Mouse (Mus musculus) embryonic facial prominence, embryonic 11.5 days (tissue): ENCODE data around the gene Anln. TPM values are rescaled to one million over a fixed set of nuclear protein-coding genes. Genes with fewer than 3 reads are reported as not detected.

Experiments used
- ATAC-seq: fragments of 200-750 bp; cut with Nextera tagmentation; replicated peaks from 2 replicates; pipeline ENCODE4 v1.8.0; 2017; ENCODE audit warnings: low read depth; ENCODE audit not compliant: insufficient number of reproducible peaks, low FRiP score, low TSS enrichment
- DNase-seq: peaks from one replicate; pipeline ENCODE4 v3.0.0-alpha.2; 2015; ENCODE audit warnings: low spot score
- H3K27ac ChIP-seq: fragments of 300-500 bp; sonication (generic); replicated peaks from 2 replicates; pipeline ENCODE4 v1.5.1; 2014; ENCODE audit warnings: mild to moderate bottlenecking, low read depth, low read length, control low read depth
- H3K27me3 ChIP-seq: fragments of 300-500 bp; sonication (generic); 2 replicates; pipeline ENCODE4 v1.6.1; 2014; ENCODE audit warnings: mild to moderate bottlenecking, low read length, moderate library complexity, mixed read lengths; ENCODE audit not compliant: control insufficient read depth, insufficient read depth
- H3K36me3 ChIP-seq: fragments of 300-500 bp; sonication (generic); replicated peaks from 2 replicates; pipeline ENCODE4 v1.6.1; 2014; ENCODE audit warnings: low read depth, mild to moderate bottlenecking, low read length, moderate library complexity, mixed read lengths; ENCODE audit not compliant: control insufficient read depth, insufficient read depth
- H3K4me1 ChIP-seq: fragments of 300-500 bp; sonication (generic); 2 replicates; pipeline ENCODE4 v1.6.1; 2014; ENCODE audit warnings: low read length, mixed read lengths; ENCODE audit not compliant: control insufficient read depth, insufficient read depth
- H3K4me2 ChIP-seq: fragments of 300-500 bp; sonication (generic); 2 replicates; pipeline ENCODE4 v1.6.1; 2014; ENCODE audit warnings: low read depth, mild to moderate bottlenecking, control low read depth, low read length, moderate library complexity
- H3K4me3 ChIP-seq: fragments of 300-500 bp; sonication (generic); 2 replicates; pipeline ENCODE4 v1.5.1; 2014; ENCODE audit warnings: low read depth, low read length, control low read depth
- H3K9ac ChIP-seq: fragments of 300-500 bp; sonication (generic); replicated peaks from 2 replicates; pipeline ENCODE4 v1.6.1; 2014; ENCODE audit warnings: mild to moderate bottlenecking, control low read depth, low read length
- H3K9me3 ChIP-seq: fragments of 300-500 bp; sonication (generic); replicated peaks from 2 replicates; pipeline ENCODE4 v1.6.1; 2016; ENCODE audit warnings: mild to moderate bottlenecking, low read length, inconsistent platforms, mixed read lengths; ENCODE audit not compliant: control insufficient read depth
- WGBS: fragments of 180-500 bp; shearing (Covaris S2); extraction: QIAGEN DNeasy Blood & Tissue Kit; methylation state at CpG from one replicate; pipeline ENCODE4 v1.1.7; 2014; 5-methylcytosine and 5-hydroxymethylcytosine counted together
- polyA plus RNA-seq: library from polyadenylated mRNA; unstranded; fragments of >200 nt; fragmentation: Nextera tagmentation; extraction: Ambion mirVana; gene quantifications from 2 replicates; pipeline ENCODE4 v1.2.1, GENCODE M21; 2014

Anln gene
- polyA plus RNA-seq, 1 experiment from 2014 or later, result 63.4 TPM

- WGBS, result 92% methylated on average over 4 of the region's 4 CpGs
- Histone ChIP-seq H3K9ac (no peak overlapping the region), H3K9me3 (no peaks in the 10 kb centered on the region), H3K27me3 (no peaks in the 10 kb centered on the region), H3K4me1 (no peaks in the 10 kb centered on the region), H3K4me2 (no peak overlapping the region), H3K36me3 (peaks cover 23% of the 10 kb centered on the region), H3K4me3 (no peak overlapping the region), H3K27ac (no peak overlapping the region)
- ATAC-seq, result no peak
- DNase-seq, result no peak
Measured at GRCm38 (mm10) chr9:22372760-22373159, 16.2 kb downstream of the Anln start.

GRCm38 (mm10) chr9:22368030-22368429, 21.0 kb downstream of the Anln start:
- Histone ChIP-seq H3K4me3 (no peak overlapping the region), H3K4me1 (no peaks in the 10 kb centered on the region), H3K36me3 (peaks cover 20% of the 10 kb centered on the region), H3K9ac (no peak overlapping the region), H3K4me2 (no peak overlapping the region), H3K27me3 (no peaks in the 10 kb centered on the region), H3K27ac (no peak overlapping the region), H3K9me3 (no peaks in the 10 kb centered on the region)
- DNase-seq (no peak), ATAC-seq (no peak)
- 83% methylated on average over 6 of the region's 6 CpGs for WGBS

GRCm38 (mm10) chr9:22366621-22367020, 22.4 kb downstream of the Anln start:
- 95% methylated on average over 10 of the region's 10 CpGs for WGBS
- Histone ChIP-seq H3K9ac (no peak overlapping the region), H3K4me1 (no peaks in the 10 kb centered on the region), H3K27ac (no peak overlapping the region), H3K4me2 (no peak overlapping the region), H3K4me3 (no peak overlapping the region), H3K9me3 (no peaks in the 10 kb centered on the region), H3K27me3 (no peaks in the 10 kb centered on the region), H3K36me3 (peaks cover 18% of the 10 kb centered on the region)
- no peak for ATAC-seq
- DNase-seq, result no peak

- Histone ChIP-seq H3K36me3 (peaks cover 18% of the 10 kb centered on the region), H3K27ac (no peak overlapping the region)
- WGBS, result 94% methylated on average over 2 of the region's 2 CpGs
Measured at GRCm38 (mm10) chr9:22366221-22366620, 22.8 kb downstream of the Anln start.

GRCm38 (mm10) chr9:22360916-22361315, 28.1 kb downstream of the Anln start:
- 93% methylated on average over 6 of the region's 6 CpGs for WGBS
- H3K4me1 ChIP-seq, result no peaks in the 10 kb centered on the region
- no peaks in the 10 kb centered on the region for H3K9me3 ChIP-seq
- H3K27me3 ChIP-seq, result no peaks in the 10 kb centered on the region
- H3K4me2 ChIP-seq, result no peak overlapping the region
- DNase-seq (no peak), ATAC-seq (no peak)
- no peak overlapping the region for H3K9ac ChIP-seq
- H3K36me3 ChIP-seq, result peaks cover 16% of the 10 kb centered on the region
- H3K27ac ChIP-seq, result no peak overlapping the region
- H3K4me3 ChIP-seq, result no peak overlapping the region

More at GRCm38 (mm10) chr9:22366221-22366620, 22.8 kb downstream of the Anln start:
- H3K9me3 ChIP-seq, result no peaks in the 10 kb centered on the region
- no peak overlapping the region for H3K4me3 ChIP-seq
- no peak overlapping the region for H3K9ac ChIP-seq
- no peaks in the 10 kb centered on the region for H3K4me1 ChIP-seq
- ATAC-seq, result no peak
- no peak overlapping the region for H3K4me2 ChIP-seq
- DNase-seq, result no peak
- H3K27me3 ChIP-seq, result no peaks in the 10 kb centered on the region

GRCm38 (mm10) chr9:22355919-22356318, 33.1 kb downstream of the Anln start:
- 92% methylated on average over 3 of the region's 3 CpGs for WGBS
- ATAC-seq (no peak), DNase-seq (no peak)
- Histone ChIP-seq H3K4me1 (no peaks in the 10 kb centered on the region), H3K36me3 (peaks cover 23% of the 10 kb centered on the region), H3K4me3 (no peak overlapping the region), H3K27ac (no peak overlapping the region), H3K9me3 (no peaks in the 10 kb centered on the region), H3K9ac (no peak overlapping the region), H3K27me3 (no peaks in the 10 kb centered on the region), H3K4me2 (no peak overlapping the region)

GRCm38 (mm10) chr9:22353901-22354300, 35.1 kb downstream of the Anln start:
- DNase-seq, result no peak
- Histone ChIP-seq H3K9me3 (no peaks in the 10 kb centered on the region), H3K4me3 (no peak overlapping the region), H3K4me1 (no peaks in the 10 kb centered on the region), H3K4me2 (no peak overlapping the region), H3K27ac (no peak overlapping the region), H3K27me3 (no peaks in the 10 kb centered on the region), H3K9ac (no peak overlapping the region), H3K36me3 (peaks cover 14% of the 10 kb centered on the region)
- WGBS, result 72% methylated on average over 5 of the region's 5 CpGs
- ATAC-seq, result no peak

GRCm38 (mm10) chr9:22353465-22353864, 35.5 kb downstream of the Anln start:
- no peaks in the 10 kb centered on the region for H3K27me3 ChIP-seq
- WGBS, result 83% methylated on average over 5 of the region's 5 CpGs
- no peaks in the 10 kb centered on the region for H3K9me3 ChIP-seq
- H3K4me1 ChIP-seq, result no peaks in the 10 kb centered on the region
- H3K4me2 ChIP-seq, result no peak overlapping the region
- no peak for DNase-seq
- ATAC-seq, result no peak
- peaks cover 14% of the 10 kb centered on the region for H3K36me3 ChIP-seq
- H3K4me3 ChIP-seq, result no peak overlapping the region
- no peak overlapping the region for H3K9ac ChIP-seq
- no peak overlapping the region for H3K27ac ChIP-seq
